In genomic region chr11:105347162-105348161, GRCm38 (mm10) we compare ENCODE assay signal across 9 mouse cellular contexts. TPM values are rescaled to one million over a fixed set of nuclear protein-coding genes. Genes with fewer than 3 reads are reported as not detected.
DNase-seq lines count a peak whose midpoint lies in the region; ATAC-seq lines count a peak whose summit lies in the region.
"Had no signal": no experiment of that assay in that cellular context is flagged by ENCODE, and none has a peak within 500 bp of the region (broad histone marks: within the 10 kb centered on the region; RNA-seq: fewer than 3 reads in every experiment).

No protein-coding gene starts in this region.

- peak; percentile 78; the same call in 1 of the 2 replicates for ATAC-seq in hindbrain, embryonic 14.5 days (ENCODE audit: low FRiP score)

- no peak overlapping the region for H3K9ac ChIP-seq in hindbrain, embryonic 14.5 days
- H3K9ac ChIP-seq: stomach, embryonic 15.5 days had no signal

- no peaks in the 10 kb centered on the region for H3K4me1 ChIP-seq in hindbrain, embryonic 14.5 days (replicated peaks; ENCODE audit: control insufficient read depth, insufficient read depth, low read length)

- 0 out of 2 replicates have a peak overlapping the region, but pooled peaks have one; percentile 24 for H3K4me2 ChIP-seq in hindbrain, embryonic 14.5 days (replicated peaks)
- H3K4me2 ChIP-seq: stomach, embryonic 15.5 days had no signal

- no peaks in the 10 kb centered on the region for H3K9me3 ChIP-seq in hindbrain, embryonic 14.5 days (ENCODE audit: control insufficient read depth, low read length)
- H3K9me3 ChIP-seq: stomach, embryonic 15.5 days had no signal

- 56% methylated on average over 28 of the region's 28 CpGs for WGBS in hindbrain, embryonic 14.5 days

- no peaks in the 10 kb centered on the region for H3K27me3 ChIP-seq in hindbrain, embryonic 14.5 days (ENCODE audit: control insufficient read depth, insufficient read depth, low read length)
- H3K27me3 ChIP-seq: stomach, embryonic 15.5 days had no signal

- no peak overlapping the region for H3K4me3 ChIP-seq in hindbrain, embryonic 14.5 days (replicated peaks; ENCODE audit: low read length)
- H3K4me3 ChIP-seq: stomach, embryonic 15.5 days had no signal

- no peak overlapping the region for H3K27ac ChIP-seq in hindbrain, embryonic 14.5 days
- H3K27ac ChIP-seq: stomach, embryonic 15.5 days had no signal

- peak; percentile 86 for DNase-seq in R1 (ENCODE audit: low read depth, low spot score)
- peak; percentile 97 to 98 for DNase-seq in cerebellum, postnatal 10 days
- peak; percentile 76 to 86 for DNase-seq in frontal cortex, postnatal 25 days (ENCODE audit: low spot score in 2 of 2)
- peak; percentile 89 for DNase-seq in hindbrain, embryonic 14.5 days (ENCODE audit: low spot score)
- DNase-seq in layer of hippocampus, postnatal 25 days (ENCODE audit: extremely low spot score in 1 of 2, low spot score in 1 of 2), result peak; percentile 82 to 92
- peak; percentile 83 for DNase-seq in lung, postnatal 25 days (ENCODE audit: low spot score)
- DNase-seq in retina, postnatal 7 days (ENCODE audit: low read depth, low spot score), result peak; percentile 63
- DNase-seq in urinary bladder, adult 18-20 months (ENCODE audit: low spot score in 2 of 2), result peak; percentile 71 to 78

- H3K36me3 ChIP-seq in hindbrain, embryonic 14.5 days (replicated peaks; ENCODE audit: control insufficient read depth, insufficient read depth), result no peaks in the 10 kb centered on the region

RNA-seq across cellular contexts. Expression of gene Mrc2, which starts 55.0 kb away (rescaled TPM):
- 3.4 and 3.7 TPM in 2 replicates for polyA plus RNA-seq in hindbrain, embryonic 14.5 days (2014; fragmentation: Nextera tagmentation; extraction: Ambion mirVana)
- 1 to 10 TPM; 3.7 to 5.0 TPM for total RNA-seq in layer of hippocampus, postnatal 25 days (2021)
